In genomic region chr16:8643855-8644254, GRCm38 (mm10) we compare ENCODE assay signal across 9 mouse cellular contexts. TPM values are rescaled to one million over a fixed set of nuclear protein-coding genes. Genes with fewer than 3 reads are reported as not detected.
DNase-seq lines count a peak whose midpoint lies in the region; ATAC-seq and TF ChIP-seq lines count a peak whose summit lies in the region.
"Had no signal": no experiment of that assay in that cellular context is flagged by ENCODE, and none has a peak within 500 bp of the region (broad histone marks: within the 10 kb centered on the region; RNA-seq: fewer than 3 reads in every experiment).

No protein-coding gene starts in this region.

- no peaks in the 10 kb centered on the region for H3K27me3 ChIP-seq in heart, postnatal 0 days (ENCODE audit: control insufficient read depth, insufficient read depth, low read length)
- H3K27me3 ChIP-seq: megakaryocyte, embryonic 14.5 days had no signal

- H3K36me3 ChIP-seq in heart, postnatal 0 days (replicated peaks; ENCODE audit: control insufficient read depth, insufficient read depth, low read length), result peaks cover 62% of the 10 kb centered on the region

- TF ChIP-seq POLR2A in brain, embryonic 14.5 days (IDR thresholded peaks at IDR 0.05; ENCODE audit: borderline replicate concordance, extremely low read depth, insufficient read depth, insufficient read length, poor library complexity, severe bottlenecking), result no peak

- H3K9me3 ChIP-seq in heart, postnatal 0 days (replicated peaks; ENCODE audit: control insufficient read depth, low read length), result no peaks in the 10 kb centered on the region
- H3K9me3 ChIP-seq: megakaryocyte, embryonic 14.5 days had no signal

- peak; percentile 87 for ATAC-seq in heart, postnatal 0 days (ENCODE audit: insufficient read depth, low read depth)
- peak; percentile 98 for ATAC-seq in megakaryocyte progenitor cell, adult 5-6 weeks (replicated peaks; ENCODE audit: poor library complexity)

- WGBS in heart, postnatal 0 days, result 57% methylated on average over 2 of the region's 2 CpGs

- no peak overlapping the region for H3K4me2 ChIP-seq in heart, postnatal 0 days (ENCODE audit: low read depth, low read length)

- no peak for TF ChIP-seq EP300 in heart, postnatal 0 days (IDR thresholded peaks at IDR 0.05; ENCODE audit: low read depth)

- peak; percentile 18 to 52 for DNase-seq in frontal cortex, postnatal 36 days (ENCODE audit: low spot score in 2 of 2)
- DNase-seq in frontal cortex, postnatal 25 days (ENCODE audit: low spot score in 2 of 2), result no peak
- DNase-seq in CD4-positive helper T cell, adult 2 months (ENCODE audit: low read depth, low spot score), result peak; percentile 62
- DNase-seq in brain, embryonic 14.5 days (ENCODE audit: low read depth), result peak; percentile 40
- DNase-seq in heart, postnatal 0 days (ENCODE audit: low spot score), result peak; percentile 32
- DNase-seq in layer of hippocampus, adult 11-12 months (ENCODE audit: low spot score), result peak; percentile 56
- peak; percentile 56 for DNase-seq in thymus, postnatal 25 days

- H3K4me3 ChIP-seq in heart, postnatal 0 days (ENCODE audit: low read depth, low read length), result no peak overlapping the region
- H3K4me3 ChIP-seq: megakaryocyte, embryonic 14.5 days had no signal

- peak; percentile 73; the same call in 1 of the 2 replicates for TF ChIP-seq CTCF in brain, embryonic 14.5 days (IDR thresholded peaks at IDR 0.05; ENCODE audit: borderline replicate concordance, extremely low read depth, insufficient read depth, insufficient read length)
- peak; percentile 75 for TF ChIP-seq CTCF in heart, postnatal 0 days (IDR thresholded peaks at IDR 0.05; ENCODE audit: low read depth)

- H3K9ac ChIP-seq in heart, postnatal 0 days (replicated peaks; ENCODE audit: low read depth, low read length), result no peak overlapping the region

- H3K4me1 ChIP-seq in heart, postnatal 0 days (ENCODE audit: control insufficient read depth, insufficient read depth), result peaks cover 3% of the 10 kb centered on the region; the same call in 1 of the 2 replicates

- no peak overlapping the region for H3K27ac ChIP-seq in heart, postnatal 0 days (ENCODE audit: low read depth)

RNA-seq across cellular contexts. Expression of gene Tmem186, which starts 6.3 kb away (rescaled TPM):
- polyA plus RNA-seq in brain, embryonic 14.5 days (2012; rRNA removed), result 21.0 and 23.3 TPM in 2 replicates
- total RNA-seq in heart, postnatal 0 days (2014; rRNA removed; ENCODE audit: low replicate concordance), result 14.3 and 21.8 TPM in 2 replicates
- polyA plus RNA-seq in heart, postnatal 0 days (2015; fragmentation: Nextera tagmentation; extraction: Ambion mirVana), result 13.8 and 14.8 TPM in 2 replicates
- 6.7 and 8.0 TPM in 2 replicates for total RNA-seq in megakaryocyte progenitor cell, adult 5-6 weeks (2015)
- total RNA-seq in megakaryocyte progenitor cell, adult 5-6 weeks (2017), result 13.5 and 17.0 TPM in 2 replicates

RNA-seq across cellular contexts. Expression of gene Pmm2, which starts 6.4 kb away (rescaled TPM):
- polyA plus RNA-seq in brain, embryonic 14.5 days (2012; rRNA removed), result 56.6 and 62.4 TPM in 2 replicates
- 26.2 and 26.8 TPM in 2 replicates for total RNA-seq in heart, postnatal 0 days (2014; rRNA removed; ENCODE audit: low replicate concordance)
- 34.4 and 36.6 TPM in 2 replicates for polyA plus RNA-seq in heart, postnatal 0 days (2015; fragmentation: Nextera tagmentation; extraction: Ambion mirVana)
- total RNA-seq in megakaryocyte progenitor cell, adult 5-6 weeks (2015), result 42.9 and 46.5 TPM in 2 replicates
- 49.1 and 50.9 TPM in 2 replicates for total RNA-seq in megakaryocyte progenitor cell, adult 5-6 weeks (2017)

RNA-seq across cellular contexts. Expression of gene Carhsp1, which starts 28.1 kb away (rescaled TPM):
- polyA plus RNA-seq in brain, embryonic 14.5 days (2012; rRNA removed), result 138 and 149 TPM in 2 replicates
- total RNA-seq in heart, postnatal 0 days (2014; rRNA removed; ENCODE audit: low replicate concordance), result 71.6 and 76.6 TPM in 2 replicates
- 42.7 TPM in 2 replicates for polyA plus RNA-seq in heart, postnatal 0 days (2015; fragmentation: Nextera tagmentation; extraction: Ambion mirVana)
- 4.5 and 5.8 TPM in 2 replicates for total RNA-seq in megakaryocyte progenitor cell, adult 5-6 weeks (2015)
- total RNA-seq in megakaryocyte progenitor cell, adult 5-6 weeks (2017), result 6.0 and 7.9 TPM in 2 replicates

RNA-seq across cellular contexts. Expression of gene Gm5767, which starts 36.7 kb away (rescaled TPM):
- not detected in 2 replicates for polyA plus RNA-seq in brain, embryonic 14.5 days (2012; rRNA removed)
- not detected in 2 replicates for total RNA-seq in heart, postnatal 0 days (2014; rRNA removed; ENCODE audit: low replicate concordance)
- not detected in 2 replicates for polyA plus RNA-seq in heart, postnatal 0 days (2015; fragmentation: Nextera tagmentation; extraction: Ambion mirVana)
- not detected in 2 replicates for total RNA-seq in megakaryocyte progenitor cell, adult 5-6 weeks (2015)
- not detected in 2 replicates for total RNA-seq in megakaryocyte progenitor cell, adult 5-6 weeks (2017)

Comparison
In these comparisons a context has a peak if more than half of its experiments do, and no peak if none do; other contexts are left out.
1. DNase-seq: peak in frontal cortex, postnatal 36 days (2 of 2), CD4-positive helper T cell, adult 2 months (single experiment), brain, embryonic 14.5 days (single experiment), heart, postnatal 0 days (single experiment), layer of hippocampus, adult 11-12 months (single experiment) and thymus, postnatal 25 days (single experiment); none in frontal cortex, postnatal 25 days (0 of 2).